Mouse (Mus musculus): Measurements from ENCODE around the gene Slc34a3. TPM values are rescaled to one million over a fixed set of nuclear protein-coding genes. Genes with fewer than 3 reads are reported as not detected.

The Slc34a3 gene
- polyA plus RNA-seq, 1 experiment from 2014 or later, result not detected

GRCm38 (mm10) chr2:25211121-25211670 is 23.0 kb downstream of the Slc34a3 start, which contains the start of gene Nelfb:
Nelfb (minus strand) TSS chr2:25211489.
- peak; percentile 97 for DNase-seq (ENCODE audit: low spot score)
- Histone ChIP-seq H3K4me1 (peaks cover 17% of the 10 kb centered on the region), H3K27me3 (ENCODE audit: insufficient read depth, poor library complexity, severe bottlenecking) (peaks cover 34% of the 10 kb centered on the region), H3K4me3 (peak within 1 kb of the TSS; percentile 97), H3K36me3 (peaks cover 29% of the 10 kb centered on the region), H3K9me3 (no peaks in the 10 kb centered on the region), H3K27ac (peak within 1 kb of the TSS; percentile 99)
- WGBS, result 1% methylated on average over 44 of the region's 44 CpGs

GRCm38 (mm10) chr2:25210686-25211085 is 23.5 kb downstream of the Slc34a3 start:
- peaks cover 31% of the 10 kb centered on the region for H3K27me3 ChIP-seq (ENCODE audit: insufficient read depth, poor library complexity, severe bottlenecking)
- no peaks in the 10 kb centered on the region for H3K9me3 ChIP-seq
- peak overlapping the region; percentile 97 for H3K4me3 ChIP-seq
- WGBS, result under 1% methylated on average over 24 of the region's 24 CpGs
- peak overlapping the region; percentile 99 for H3K27ac ChIP-seq
- peaks cover 34% of the 10 kb centered on the region for H3K36me3 ChIP-seq
- H3K4me1 ChIP-seq, result peaks cover 17% of the 10 kb centered on the region
- no peak for DNase-seq (ENCODE audit: low spot score)

GRCm38 (mm10) chr2:25207593-25207992 is 26.6 kb downstream of the Slc34a3 start:
- H3K36me3 ChIP-seq, result peaks cover 65% of the 10 kb centered on the region
- WGBS, result 91% methylated on average over 1 of the region's 1 CpGs

GRCm38 (mm10) chr2:25203631-25204214 is 30.4 kb downstream of the Slc34a3 start:
- Histone ChIP-seq H3K27ac (no peak overlapping the region), H3K36me3 (peaks cover 98% of the 10 kb centered on the region), H3K27me3 (ENCODE audit: insufficient read depth, poor library complexity, severe bottlenecking) (no peaks in the 10 kb centered on the region), H3K4me3 (no peak overlapping the region), H3K4me1 (no peaks in the 10 kb centered on the region; the same call in 1 of the 2 replicates), H3K9me3 (no peaks in the 10 kb centered on the region)
- 60% methylated on average over 4 of the region's 4 CpGs for WGBS
- DNase-seq (ENCODE audit: low spot score), result no peak

More at GRCm38 (mm10) chr2:25207593-25207992, 26.6 kb downstream of the Slc34a3 start:
- H3K27me3 ChIP-seq (ENCODE audit: insufficient read depth, poor library complexity, severe bottlenecking), result peaks cover 4% of the 10 kb centered on the region; the same call in 1 of the 2 replicates
- H3K4me3 ChIP-seq, result no peak overlapping the region
- H3K9me3 ChIP-seq, result no peaks in the 10 kb centered on the region
- H3K27ac ChIP-seq, result no peak overlapping the region
- peaks cover 17% of the 10 kb centered on the region for H3K4me1 ChIP-seq
- no peak for DNase-seq (ENCODE audit: low spot score)

- Histone ChIP-seq H3K36me3 (peaks cover 68% of the 10 kb centered on the region), H3K4me1 (peaks cover 20% of the 10 kb centered on the region), H3K27me3 (ENCODE audit: insufficient read depth, poor library complexity, severe bottlenecking) (peaks cover 13% of the 10 kb centered on the region), H3K4me3 (no peak overlapping the region), H3K9me3 (no peaks in the 10 kb centered on the region), H3K27ac (no peak overlapping the region)
- WGBS, result 92% methylated on average over 2 of the region's 2 CpGs
- DNase-seq (ENCODE audit: low spot score), result no peak
These were observed 33.5 kb downstream of the Slc34a3 start for GRCm38 (mm10) chr2:25200631-25201030.

- no peak overlapping the region for H3K27ac ChIP-seq
- H3K4me1 ChIP-seq, result peaks cover 47% of the 10 kb centered on the region
- no peak for DNase-seq (ENCODE audit: low spot score)
- no peak overlapping the region for H3K4me3 ChIP-seq
- H3K36me3 ChIP-seq, result peaks cover 41% of the 10 kb centered on the region
- no peaks in the 10 kb centered on the region for H3K9me3 ChIP-seq
- peaks cover 32% of the 10 kb centered on the region for H3K27me3 ChIP-seq (ENCODE audit: insufficient read depth, poor library complexity, severe bottlenecking)
These were observed 36.2 kb downstream of the Slc34a3 start for GRCm38 (mm10) chr2:25197946-25198345.

- peaks cover 33% of the 10 kb centered on the region for H3K36me3 ChIP-seq
- no peak for DNase-seq (ENCODE audit: low spot score)
- H3K9me3 ChIP-seq, result no peaks in the 10 kb centered on the region
- H3K27ac ChIP-seq, result peak overlapping the region; percentile 79
- H3K4me1 ChIP-seq, result peaks cover 48% of the 10 kb centered on the region
- peaks cover 32% of the 10 kb centered on the region for H3K27me3 ChIP-seq (ENCODE audit: insufficient read depth, poor library complexity, severe bottlenecking)
- WGBS, result 22% methylated on average over 2 of the region's 2 CpGs
- peak overlapping the region; percentile 62 for H3K4me3 ChIP-seq
These were observed 37.0 kb downstream of the Slc34a3 start for GRCm38 (mm10) chr2:25197191-25197590.

GRCm38 (mm10) chr2:25196172-25196954 is 37.8 kb downstream of the Slc34a3 start, which contains the start of gene Tor4a:
Tor4a (minus strand) TSS chr2:25196886.
- Histone ChIP-seq H3K27me3 (ENCODE audit: insufficient read depth, poor library complexity, severe bottlenecking) (peaks cover 32% of the 10 kb centered on the region), H3K36me3 (peaks cover 25% of the 10 kb centered on the region), H3K4me1 (peaks cover 48% of the 10 kb centered on the region), H3K27ac (peak within 1 kb of the TSS; percentile 79), H3K9me3 (no peaks in the 10 kb centered on the region), H3K4me3 (peak within 1 kb of the TSS; percentile 62)
- peak; percentile 90 for DNase-seq (ENCODE audit: low spot score)
- 7% methylated on average over 8 of the region's 8 CpGs for WGBS

GRCm38 (mm10) chr2:25195211-25196156 is 38.7 kb downstream of the Slc34a3 start:
- peaks cover 16% of the 10 kb centered on the region for H3K36me3 ChIP-seq
- H3K27ac ChIP-seq, result peak overlapping the region; percentile 79
- H3K4me3 ChIP-seq, result peak overlapping the region; percentile 62
- no peaks in the 10 kb centered on the region for H3K9me3 ChIP-seq
- WGBS, result 14% methylated on average over 55 of the region's 55 CpGs
- H3K27me3 ChIP-seq (ENCODE audit: insufficient read depth, poor library complexity, severe bottlenecking), result peaks cover 32% of the 10 kb centered on the region
- no peak for DNase-seq (ENCODE audit: low spot score)
- peaks cover 48% of the 10 kb centered on the region for H3K4me1 ChIP-seq

- DNase-seq (ENCODE audit: low spot score), result no peak
- H3K27ac ChIP-seq, result 0 out of 2 replicates have a peak overlapping the region, but pooled peaks have one; percentile 79
- H3K4me1 ChIP-seq, result peaks cover 48% of the 10 kb centered on the region
- H3K4me3 ChIP-seq, result 0 out of 2 replicates have a peak overlapping the region, but pooled peaks have one; percentile 2
- H3K9me3 ChIP-seq, result no peaks in the 10 kb centered on the region
- peaks cover 32% of the 10 kb centered on the region for H3K27me3 ChIP-seq (ENCODE audit: insufficient read depth, poor library complexity, severe bottlenecking)
- WGBS, result 77% methylated on average over 17 of the region's 17 CpGs
- H3K36me3 ChIP-seq, result peaks cover 8% of the 10 kb centered on the region
These were observed 39.5 kb downstream of the Slc34a3 start for GRCm38 (mm10) chr2:25194486-25195171.

- H3K4me3 ChIP-seq, result 0 out of 2 replicates have a peak overlapping the region, but pooled peaks have one; percentile 2
- H3K36me3 ChIP-seq, result peaks cover 2% of the 10 kb centered on the region
- peaks cover 32% of the 10 kb centered on the region for H3K27me3 ChIP-seq (ENCODE audit: insufficient read depth, poor library complexity, severe bottlenecking)
- H3K9me3 ChIP-seq, result no peaks in the 10 kb centered on the region
- peaks cover 48% of the 10 kb centered on the region for H3K4me1 ChIP-seq
- no peak overlapping the region for H3K27ac ChIP-seq
- 68% methylated on average over 5 of the region's 5 CpGs for WGBS
- no peak for DNase-seq (ENCODE audit: low spot score)
These were observed 40.2 kb downstream of the Slc34a3 start for GRCm38 (mm10) chr2:25194006-25194405.

Data from heart, embryonic 10.5 days (tissue).